Mouse (Mus musculus) mouse trophoblast stem cell (cell line): Measurements from ENCODE around the gene Ncan.
"Not testable (repeated sequence)": the region's sequence is repeated elsewhere in the genome, so short reads cannot be mapped to it uniquely, and the experiment has no call there.

Experiments used
- in situ Hi-C, 2 experiments: fragments of 300-500 bp; cut with MseI, MboI; formaldehyde crosslinking; loops; 2 replicates in 1 of 2; 3 replicates in 1 of 2; pipeline ENCODE4 v1.15.1; 2025

Gene Ncan

GRCm38 (mm10) chr8:70084191-70085065 lies 36.2 kb downstream of the Ncan start:
- in situ Hi-C loops: no loop called here

GRCm38 (mm10) chr8:70083285-70083684 lies 37.4 kb downstream of the Ncan start, which contains the start of gene Hapln4:
TSS of gene Hapln4 (plus strand) at chr8:70083457.
- in situ Hi-C loops: no loop called here

- in situ Hi-C loops: no loop called here
Measured at GRCm38 (mm10) chr8:70081976-70082375, 38.7 kb downstream of the Ncan start.

- in situ Hi-C loops: no loop called here
Measured at GRCm38 (mm10) chr8:70073682-70074081, 47.0 kb downstream of the Ncan start.

GRCm38 (mm10) chr8:70073120-70073519 lies 47.6 kb downstream of the Ncan start:
- in situ Hi-C loops: no loop called here

GRCm38 (mm10) chr8:70072441-70073069 lies 48.1 kb downstream of the Ncan start, which contains the start of gene Tm6sf2:
TSS of gene Tm6sf2 (plus strand) at chr8:70072924.
- in situ Hi-C loops: no loop called here

GRCm38 (mm10) chr8:70071836-70072440 lies 48.7 kb downstream of the Ncan start:
- in situ Hi-C loops: no loop called here

- in situ Hi-C loops: no loop called here
Measured at GRCm38 (mm10) chr8:70057721-70058120, 63.0 kb downstream of the Ncan start.

- in situ Hi-C loops: not testable (repeated sequence)
Measured at GRCm38 (mm10) chr8:70050434-70050833, 70.2 kb downstream of the Ncan start.

- in situ Hi-C loops: no loop called here
Measured at GRCm38 (mm10) chr8:70049662-70050061, 71.0 kb downstream of the Ncan start.

GRCm38 (mm10) chr8:70043996-70044395 lies 76.7 kb downstream of the Ncan start:
- in situ Hi-C loops: no loop called here
